Mouse (Mus musculus) E14TG2a.4 (cell line): ENCODE results near the gene Atp6v0c.

Source experiments
- CTCF ChIP-seq: conservative IDR thresholded peaks from 2 replicates; pipeline ENCODE4 v1.5.1; 2014; ENCODE audit warnings: low read length
- NANOG ChIP-seq: IDR thresholded peaks from 2 replicates; pipeline ENCODE4 v1.6.1; 2014; ENCODE audit warnings: borderline replicate concordance, low read length, mixed read lengths
- POU5F1 ChIP-seq: IDR thresholded peaks from 2 replicates; pipeline ENCODE4 v1.6.1; 2014; ENCODE audit warnings: low read length, borderline replicate concordance

DNA sequence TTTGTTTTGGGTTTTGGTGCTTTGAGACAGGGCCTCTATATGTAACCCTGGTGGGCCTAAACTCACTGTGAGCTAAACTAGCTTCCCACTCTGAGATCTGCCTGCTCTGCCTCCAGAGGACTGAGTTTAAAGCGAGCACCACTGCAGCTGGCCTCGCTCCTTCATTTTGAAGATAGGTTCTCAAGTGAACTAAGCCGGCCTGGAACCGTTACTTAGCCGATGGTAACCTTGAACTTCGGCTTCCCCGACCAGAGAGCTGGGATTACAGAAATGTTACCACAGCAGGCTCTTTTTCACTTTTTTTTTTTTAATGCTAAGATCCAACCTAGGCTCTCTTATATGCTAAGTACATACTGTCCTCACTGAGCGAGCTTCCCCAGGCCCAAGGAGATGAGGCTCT is 23.8 kb upstream of the Atp6v0c start:
- TF ChIP-seq CTCF (no peak), NANOG (no peak), POU5F1 (no peak)
